Mouse (Mus musculus): ENCODE measurements around the gene Cenpu. TPM values are rescaled to one million over a fixed set of nuclear protein-coding genes. Genes with fewer than 3 reads are reported as not detected.

The Cenpu gene
- polyA plus RNA-seq, 1 experiment from 2014 or later = 8.2 TPM

DNA sequence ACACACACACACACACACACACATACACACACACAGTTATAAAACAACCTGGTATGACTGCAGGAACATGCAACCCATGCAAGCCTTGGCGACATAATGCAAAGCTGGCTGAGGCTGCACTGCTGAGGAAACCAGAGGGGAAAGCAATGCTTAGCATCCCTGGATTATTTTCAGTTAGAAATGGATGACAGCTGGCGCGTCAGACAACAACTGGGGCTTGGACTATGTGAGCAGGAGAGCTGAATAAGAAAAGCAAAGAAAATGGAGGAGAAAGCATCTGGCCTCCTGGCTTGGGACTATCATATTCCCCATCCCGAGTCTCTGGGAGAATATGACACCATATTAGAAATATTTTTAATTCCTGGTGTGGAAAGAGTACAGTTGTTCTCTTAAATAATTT, 61.1 kb downstream of the Cenpu start:
- TF ChIP-seq CTCF (IDR thresholded peaks at IDR 0.05; ENCODE audit: low read depth) = no peak
- no peak for TF ChIP-seq EP300 (IDR thresholded peaks at IDR 0.05; ENCODE audit: low read depth)
- Histone ChIP-seq H3K27me3 (ENCODE audit: insufficient read depth, low read length) (no peaks in the 10 kb centered on the region), H3K36me3 (replicated peaks; ENCODE audit: insufficient read depth, low read length) (peaks cover 3% of the 10 kb centered on the region), H3K4me3 (ENCODE audit: low read depth, low read length) (no peak overlapping the region), H3K4me1 (ENCODE audit: insufficient read depth) (peaks cover 8% of the 10 kb centered on the region), H3K4me2 (ENCODE audit: low read depth, low read length) (no peak overlapping the region), H3K9me3 (ENCODE audit: low read length) (no peaks in the 10 kb centered on the region), H3K27ac (ENCODE audit: low read depth) (no peak overlapping the region), H3K9ac (replicated peaks) (no peak overlapping the region)
- ATAC-seq (no peak), DNase-seq (no peak)
- WGBS (ENCODE audit: insufficient replicate concordance) = 82% methylated on average over 4 of the region's 4 CpGs

DNA sequence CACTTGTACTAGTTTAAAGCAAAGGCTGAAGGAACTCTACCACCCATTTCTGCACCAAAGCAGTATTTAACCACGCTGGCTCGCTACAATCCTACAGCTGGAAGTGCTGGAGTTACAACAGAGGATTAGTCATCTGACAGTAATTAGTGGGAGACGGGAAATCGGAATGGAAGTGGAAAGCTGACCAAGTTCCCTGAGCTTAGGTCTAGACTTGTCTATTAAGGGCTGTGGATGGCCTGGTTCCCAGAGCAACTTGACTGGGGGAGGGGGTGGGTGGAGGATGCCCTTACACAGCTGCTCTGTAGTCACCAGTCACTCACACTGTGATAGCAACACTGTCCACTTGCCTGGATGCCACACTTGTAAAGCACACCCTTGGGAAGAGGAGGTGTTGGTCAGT, 61.5 kb downstream of the Cenpu start:
- Histone ChIP-seq H3K4me1 (ENCODE audit: insufficient read depth) (peaks cover 12% of the 10 kb centered on the region), H3K4me2 (ENCODE audit: low read depth, low read length) (no peak overlapping the region), H3K27ac (ENCODE audit: low read depth) (no peak overlapping the region), H3K9me3 (ENCODE audit: low read length) (no peaks in the 10 kb centered on the region), H3K27me3 (ENCODE audit: insufficient read depth, low read length) (no peaks in the 10 kb centered on the region), H3K4me3 (ENCODE audit: low read depth, low read length) (no peak overlapping the region), H3K36me3 (replicated peaks; ENCODE audit: insufficient read depth, low read length) (peaks cover 3% of the 10 kb centered on the region), H3K9ac (replicated peaks) (no peak overlapping the region)
- no peak for DNase-seq
- 82% methylated on average over 4 of the region's 4 CpGs for WGBS (ENCODE audit: insufficient replicate concordance)
- no peak for TF ChIP-seq CTCF (IDR thresholded peaks at IDR 0.05; ENCODE audit: low read depth)
- TF ChIP-seq EP300 (IDR thresholded peaks at IDR 0.05; ENCODE audit: low read depth) = no peak
- ATAC-seq = no peak

DNA sequence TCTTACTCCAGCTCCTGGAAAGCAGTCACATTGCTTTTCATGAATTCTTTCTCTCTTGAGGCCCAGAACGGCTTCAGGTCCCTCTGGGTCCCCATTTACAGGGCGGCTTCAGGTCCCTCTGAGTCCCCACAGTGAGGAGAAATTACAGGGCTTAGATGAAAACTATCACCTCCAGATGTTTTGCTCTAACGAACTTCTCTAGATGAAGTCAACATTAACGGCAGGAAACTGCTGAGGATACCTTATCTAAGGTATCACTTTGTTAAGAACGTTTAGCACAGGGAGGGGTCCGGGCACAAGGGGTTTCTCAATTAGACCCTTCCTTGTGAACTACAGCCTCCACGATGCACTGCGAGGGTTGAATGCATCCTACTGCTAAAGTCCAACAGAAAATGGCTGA, 64.1 kb downstream of the Cenpu start:
- no peaks in the 10 kb centered on the region for H3K27me3 ChIP-seq (ENCODE audit: insufficient read depth, low read length)
- H3K9me3 ChIP-seq (ENCODE audit: low read length) = no peaks in the 10 kb centered on the region
- no peak for ATAC-seq
- peak overlapping the region; percentile 68 for H3K9ac ChIP-seq (replicated peaks)
- H3K4me3 ChIP-seq (ENCODE audit: low read depth, low read length) = peak overlapping the region; percentile 86
- peak overlapping the region; percentile 89 for H3K27ac ChIP-seq (ENCODE audit: low read depth)
- peaks cover 19% of the 10 kb centered on the region for H3K4me1 ChIP-seq (ENCODE audit: insufficient read depth)
- WGBS (ENCODE audit: insufficient replicate concordance) = 47% methylated on average over 8 of the region's 8 CpGs
- TF ChIP-seq CTCF (IDR thresholded peaks at IDR 0.05; ENCODE audit: low read depth) (no peak), EP300 (IDR thresholded peaks at IDR 0.05; ENCODE audit: low read depth) (peak; percentile 69)
- peaks cover 3% of the 10 kb centered on the region for H3K36me3 ChIP-seq (replicated peaks; ENCODE audit: insufficient read depth, low read length)
- no peak for DNase-seq
- H3K4me2 ChIP-seq (ENCODE audit: low read depth, low read length) = peak overlapping the region; percentile 87

DNA sequence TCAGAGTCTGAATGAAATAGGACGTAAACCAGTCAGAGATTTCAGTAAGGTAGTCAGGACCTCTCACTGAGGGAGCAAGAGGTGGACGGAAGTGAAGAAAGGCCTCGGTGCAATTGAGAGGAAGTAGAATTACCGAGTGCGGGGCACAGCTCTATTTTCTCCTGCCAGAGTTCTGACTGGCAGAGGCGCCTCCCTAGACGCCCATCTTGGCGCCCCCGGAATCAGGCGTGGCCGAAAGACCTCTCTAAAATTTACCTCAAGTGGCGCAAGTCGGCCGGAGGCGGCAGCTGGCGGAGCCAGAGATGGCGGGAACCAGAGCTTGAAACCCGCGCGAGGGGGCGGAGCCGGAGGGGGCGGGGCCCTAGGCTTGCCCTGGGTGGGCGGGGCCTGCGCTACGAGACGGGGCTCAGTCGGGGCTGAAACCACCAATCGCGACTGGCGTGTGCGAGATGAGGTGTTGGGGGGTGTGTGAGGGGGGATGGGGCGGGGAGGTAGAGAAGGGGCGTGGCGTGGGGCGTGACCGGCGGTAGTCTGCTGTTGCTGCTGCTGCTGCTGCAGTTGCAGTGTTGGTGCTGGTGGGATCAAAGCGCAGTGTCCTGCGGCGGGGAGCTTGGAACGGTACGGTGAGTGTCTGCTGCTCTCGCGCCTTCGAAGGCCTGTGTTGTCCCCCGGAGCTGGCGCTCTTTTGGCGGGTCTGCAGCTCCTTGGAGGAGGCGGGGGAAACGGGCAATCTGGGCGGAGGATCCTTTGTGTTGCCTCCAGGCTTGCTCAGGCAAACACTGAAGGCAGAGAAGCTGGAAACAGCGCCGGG, 65.3 kb downstream of the Cenpu start, which contains the start of the genes Primpol and Casp3:
Gene Primpol (minus strand): TSS at position 334 of the 811 bp plus-strand sequence.
Gene Casp3 (plus strand): TSS at position 413 of the 811 bp plus-strand sequence.
- Histone ChIP-seq H3K4me1 (ENCODE audit: insufficient read depth) (peaks cover 19% of the 10 kb centered on the region), H3K27me3 (ENCODE audit: insufficient read depth, low read length) (no peaks in the 10 kb centered on the region), H3K36me3 (replicated peaks; ENCODE audit: insufficient read depth, low read length) (no peaks in the 10 kb centered on the region), H3K4me2 (ENCODE audit: low read depth, low read length) (peak within 1 kb of the TSS; percentile 87), H3K4me3 (ENCODE audit: low read depth, low read length) (peak within 1 kb of the TSS; percentile 86), H3K27ac (ENCODE audit: low read depth) (peak within 1 kb of the TSS; percentile 89), H3K9me3 (ENCODE audit: low read length) (no peaks in the 10 kb centered on the region), H3K9ac (replicated peaks) (peak within 1 kb of the TSS; percentile 81)
- TF ChIP-seq CTCF (IDR thresholded peaks at IDR 0.05; ENCODE audit: low read depth) = 0 out of 2 replicates have a peak, but pooled peaks have one; percentile 3
- TF ChIP-seq EP300 (IDR thresholded peaks at IDR 0.05; ENCODE audit: low read depth) = 0 out of 2 replicates have a peak, but pooled peaks have one; percentile 46
- peak; percentile 97 for ATAC-seq
- peak; percentile 99 for DNase-seq
- under 1% methylated on average over 52 of the region's 54 CpGs for WGBS (ENCODE audit: insufficient replicate concordance)

DNA sequence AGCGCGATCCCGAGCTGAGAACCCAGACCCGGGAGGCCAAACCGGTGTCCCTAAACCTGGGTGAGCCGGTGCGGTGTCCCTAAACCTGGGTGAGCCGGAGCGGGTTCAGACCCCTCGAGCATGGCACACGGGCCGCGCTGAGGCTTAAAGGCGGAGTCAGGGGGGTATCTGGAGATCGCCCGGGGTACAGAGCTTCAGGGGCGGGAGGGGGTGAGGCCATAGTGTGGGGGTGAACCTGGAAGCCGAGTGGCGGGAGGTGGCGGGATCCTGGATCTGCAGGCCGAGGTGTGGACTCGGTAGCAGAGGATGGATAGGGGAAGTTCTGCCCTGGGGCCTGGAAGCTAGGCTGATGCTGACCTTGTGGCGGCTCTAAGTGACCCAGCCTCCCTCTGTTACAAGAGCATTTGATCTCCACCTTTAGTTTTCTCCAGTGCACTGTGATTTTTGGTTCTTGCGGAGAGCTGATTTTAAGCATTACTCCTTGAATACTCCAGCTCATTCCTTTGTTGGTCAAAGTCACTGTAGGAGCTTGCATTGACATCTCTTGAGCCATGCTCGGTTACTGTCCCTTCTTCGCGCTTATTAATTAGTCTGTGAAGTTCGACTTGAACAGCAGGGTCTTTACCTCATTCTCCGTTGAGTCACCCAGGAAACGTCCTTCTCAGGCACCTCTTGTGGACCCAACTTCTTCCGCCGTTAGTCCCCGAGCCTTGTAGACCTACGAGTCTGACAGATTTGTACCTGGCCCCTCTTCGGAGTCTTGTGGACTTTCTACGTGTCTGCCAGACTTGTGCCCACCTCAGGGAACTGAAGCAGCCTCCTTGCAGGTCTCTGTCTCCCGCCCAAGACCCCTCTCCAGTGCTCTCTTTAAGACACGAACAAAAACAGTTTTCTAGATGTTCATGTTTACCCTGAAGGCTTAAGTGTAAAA, 66.1 kb downstream of the Cenpu start:
- WGBS (ENCODE audit: insufficient replicate concordance) = under 1% methylated on average over 38 of the region's 38 CpGs
- Histone ChIP-seq H3K4me3 (ENCODE audit: low read depth, low read length) (peak overlapping the region; percentile 86), H3K9ac (replicated peaks) (peak overlapping the region; percentile 81), H3K27me3 (ENCODE audit: insufficient read depth, low read length) (no peaks in the 10 kb centered on the region), H3K36me3 (replicated peaks; ENCODE audit: insufficient read depth, low read length) (no peaks in the 10 kb centered on the region), H3K27ac (ENCODE audit: low read depth) (peak overlapping the region; percentile 89), H3K4me1 (ENCODE audit: insufficient read depth) (peaks cover 19% of the 10 kb centered on the region), H3K4me2 (ENCODE audit: low read depth, low read length) (peak overlapping the region; percentile 87), H3K9me3 (ENCODE audit: low read length) (no peaks in the 10 kb centered on the region)
- DNase-seq (no peak), ATAC-seq (peak; percentile 37)
- TF ChIP-seq CTCF (IDR thresholded peaks at IDR 0.05; ENCODE audit: low read depth) (no peak), EP300 (IDR thresholded peaks at IDR 0.05; ENCODE audit: low read depth) (no peak)
